Mouse (Mus musculus): ENCODE data around the gene Pdk1. TPM values are rescaled to one million over a fixed set of nuclear protein-coding genes. Genes with fewer than 3 reads are reported as not detected.

The Pdk1 gene
- polyA plus RNA-seq, 1 experiment from 2014 or later, result 65.5 TPM

GRCm38 (mm10) chr2:71941721-71942087, 68.7 kb downstream of the Pdk1 start:
- Histone ChIP-seq H3K4me2 (ENCODE audit: low read depth, low read length) (no peak overlapping the region), H3K27ac (ENCODE audit: low read length) (no peak overlapping the region), H3K9me3 (ENCODE audit: control insufficient read depth, low read length) (no peaks in the 10 kb centered on the region), H3K36me3 (ENCODE audit: control insufficient read depth, insufficient read depth, low read length) (no peaks in the 10 kb centered on the region), H3K9ac (ENCODE audit: low read depth, low read length) (no peak overlapping the region), H3K27me3 (replicated peaks; ENCODE audit: control insufficient read depth, insufficient read depth, low read length) (no peaks in the 10 kb centered on the region), H3K4me3 (ENCODE audit: low read length) (no peak overlapping the region), H3K4me1 (ENCODE audit: control insufficient read depth, insufficient read depth, low read length) (no peaks in the 10 kb centered on the region)
- 91% methylated on average over 5 of the region's 5 CpGs for WGBS
- ATAC-seq, result no peak

- ATAC-seq, result no peak
- H3K4me3 ChIP-seq (ENCODE audit: low read length), result no peak overlapping the region
- H3K36me3 ChIP-seq (ENCODE audit: control insufficient read depth, insufficient read depth, low read length), result no peaks in the 10 kb centered on the region
- H3K4me1 ChIP-seq (ENCODE audit: control insufficient read depth, insufficient read depth, low read length), result no peaks in the 10 kb centered on the region
- H3K9ac ChIP-seq (ENCODE audit: low read depth, low read length), result no peak overlapping the region
- WGBS, result 81% methylated on average over 4 of the region's 4 CpGs
- no peaks in the 10 kb centered on the region for H3K9me3 ChIP-seq (ENCODE audit: control insufficient read depth, low read length)
- no peak overlapping the region for H3K4me2 ChIP-seq (ENCODE audit: low read depth, low read length)
- no peaks in the 10 kb centered on the region for H3K27me3 ChIP-seq (replicated peaks; ENCODE audit: control insufficient read depth, insufficient read depth, low read length)
- H3K27ac ChIP-seq (ENCODE audit: low read length), result no peak overlapping the region
Observed at GRCm38 (mm10) chr2:71951212-71951611, 78.2 kb downstream of the Pdk1 start.

Other genes starting within 250 kb of the Pdk1 start
- 22.6 and 28.0 TPM in 2 replicates for gene Itga6, start 127.6 kb upstream of the Pdk1 start, polyA plus RNA-seq (2015; fragmentation: Nextera tagmentation; extraction: Ambion mirVana)
- 1.9 and 2.8 TPM in 2 replicates for gene Rapgef4, start 108.0 kb downstream of the Pdk1 start, polyA plus RNA-seq (2015; fragmentation: Nextera tagmentation; extraction: Ambion mirVana)